Mouse (Mus musculus) hindbrain, embryonic 15.5 days (tissue): Measurements from ENCODE around the gene Zmynd15. TPM values are rescaled to one million over a fixed set of nuclear protein-coding genes. Genes with fewer than 3 reads are reported as not detected.
A peak's percentile ranks its signal among the peaks of the same experiment; 100 is the strongest.
"Not testable (repeated sequence)": the region's sequence is repeated elsewhere in the genome, so short reads cannot be mapped to it uniquely, and the experiment has no call there.

Experiments used
- ATAC-seq: fragments of 200-750 bp; cut with Nextera tagmentation; 2 replicates; pipeline ENCODE4 v1.8.0; 2017; ENCODE audit warnings: low read depth, moderate number of reproducible peaks, moderate TSS enrichment; ENCODE audit not compliant: low FRiP score
- H3K27ac ChIP-seq: fragments of 300-500 bp; sonication (generic); replicated peaks from 2 replicates; pipeline ENCODE4 v1.5.1; 2015; ENCODE audit warnings: mild to moderate bottlenecking, inconsistent platforms
- H3K27me3 ChIP-seq: fragments of 300-500 bp; sonication (generic); 2 replicates; pipeline ENCODE4 v1.6.1; 2015; ENCODE audit warnings: control low read depth, inconsistent platforms
- H3K36me3 ChIP-seq: fragments of 300-500 bp; sonication (generic); 2 replicates; pipeline ENCODE4 v1.6.1; 2015; ENCODE audit warnings: control low read depth, inconsistent platforms
- H3K4me1 ChIP-seq: fragments of 300-500 bp; sonication (generic); replicated peaks from 2 replicates; pipeline ENCODE4 v1.6.1; 2015; ENCODE audit warnings: control low read depth, inconsistent platforms
- H3K4me2 ChIP-seq: fragments of 300-500 bp; sonication (generic); 2 replicates; pipeline ENCODE4 v1.6.1; 2015; ENCODE audit warnings: moderate library complexity, mild to moderate bottlenecking, inconsistent platforms
- H3K4me3 ChIP-seq: fragments of 300-500 bp; sonication (generic); 2 replicates; pipeline ENCODE4 v1.5.1; 2015; ENCODE audit warnings: mild to moderate bottlenecking, inconsistent platforms
- H3K9ac ChIP-seq: fragments of 300-500 bp; sonication (generic); 2 replicates; pipeline ENCODE4 v1.6.1; 2015; ENCODE audit warnings: inconsistent platforms
- H3K9me3 ChIP-seq: fragments of 300-500 bp; sonication (generic); 2 replicates; pipeline ENCODE4 v1.6.1; 2016; ENCODE audit warnings: control low read depth, inconsistent platforms
- WGBS: fragments of 180-500 bp; shearing (Covaris S2); methylation state at CpG from one replicate; pipeline ENCODE4 v1.1.7; 2015; 5-methylcytosine and 5-hydroxymethylcytosine counted together
- polyA plus RNA-seq: library from polyadenylated mRNA; unstranded; fragments of >200 nt; fragmentation: Nextera tagmentation; extraction: Ambion mirVana; gene quantifications from 2 replicates; pipeline ENCODE4 v1.2.1, GENCODE M21; 2015

Gene Zmynd15
- polyA plus RNA-seq = 0.77 and 0.90 TPM in 2 replicates

DNA sequence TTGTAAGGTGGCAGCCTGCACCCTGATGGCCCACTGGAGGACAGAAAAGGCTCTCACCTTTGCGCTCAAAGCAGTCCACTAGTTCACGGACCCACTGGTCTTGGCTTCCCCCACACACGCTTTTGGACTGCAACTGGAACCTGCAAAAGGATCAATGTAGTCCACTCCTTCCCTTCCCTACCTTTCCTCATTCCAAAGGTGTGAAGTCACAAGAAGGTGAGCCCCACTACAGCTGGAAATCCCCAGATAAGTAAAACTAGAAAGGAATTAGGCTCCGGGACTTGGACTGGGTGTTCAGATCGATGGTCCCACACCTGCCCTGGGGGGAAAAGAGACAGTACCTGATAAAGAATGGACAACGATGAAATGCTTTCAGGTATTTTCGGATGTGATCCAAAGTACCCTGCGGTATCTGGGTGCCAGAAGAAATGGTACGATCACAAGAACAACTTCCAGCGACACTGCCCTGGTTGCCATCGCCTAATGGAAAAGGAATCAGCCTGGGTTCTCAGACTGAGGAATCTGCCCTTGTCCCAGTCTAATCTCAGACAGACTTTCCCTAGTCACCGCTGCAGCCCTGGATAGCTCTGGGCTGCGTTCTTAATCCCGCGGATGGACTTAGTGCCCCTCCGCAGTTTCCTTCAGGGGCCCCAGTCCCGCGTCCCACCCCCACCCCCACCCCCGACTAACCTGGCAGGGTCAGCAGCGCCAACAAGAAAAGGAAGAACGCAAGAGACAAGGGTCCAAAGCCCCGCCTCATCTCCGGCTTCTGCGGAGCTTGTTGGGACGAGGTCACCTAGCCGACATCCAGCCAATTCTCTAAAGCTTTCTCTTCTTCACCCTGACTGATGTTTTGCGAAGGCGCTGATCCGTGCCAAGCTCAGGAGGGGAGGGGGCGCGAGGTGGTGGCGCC is at the start of gene Zmynd15:
Gene Zmynd15 (plus strand): TSS at position 746 of the 913 bp plus-strand sequence.
- Histone ChIP-seq H3K27ac (no peak within 1 kb of the TSS), H3K9ac (peak within 1 kb of the TSS; percentile 37; the same call in 1 of the 2 replicates), H3K4me1 (peaks cover 4% of the 10 kb centered on the region; the same call in 1 of the 2 replicates), H3K9me3 (no peaks in the 10 kb centered on the region), H3K36me3 (no peaks in the 10 kb centered on the region), H3K4me2 (peak within 1 kb of the TSS; percentile 72), H3K27me3 (peaks cover 28% of the 10 kb centered on the region), H3K4me3 (peak within 1 kb of the TSS; percentile 40)
- no peak for ATAC-seq
- 20% methylated on average over 31 of the region's 32 CpGs for WGBS

DNA sequence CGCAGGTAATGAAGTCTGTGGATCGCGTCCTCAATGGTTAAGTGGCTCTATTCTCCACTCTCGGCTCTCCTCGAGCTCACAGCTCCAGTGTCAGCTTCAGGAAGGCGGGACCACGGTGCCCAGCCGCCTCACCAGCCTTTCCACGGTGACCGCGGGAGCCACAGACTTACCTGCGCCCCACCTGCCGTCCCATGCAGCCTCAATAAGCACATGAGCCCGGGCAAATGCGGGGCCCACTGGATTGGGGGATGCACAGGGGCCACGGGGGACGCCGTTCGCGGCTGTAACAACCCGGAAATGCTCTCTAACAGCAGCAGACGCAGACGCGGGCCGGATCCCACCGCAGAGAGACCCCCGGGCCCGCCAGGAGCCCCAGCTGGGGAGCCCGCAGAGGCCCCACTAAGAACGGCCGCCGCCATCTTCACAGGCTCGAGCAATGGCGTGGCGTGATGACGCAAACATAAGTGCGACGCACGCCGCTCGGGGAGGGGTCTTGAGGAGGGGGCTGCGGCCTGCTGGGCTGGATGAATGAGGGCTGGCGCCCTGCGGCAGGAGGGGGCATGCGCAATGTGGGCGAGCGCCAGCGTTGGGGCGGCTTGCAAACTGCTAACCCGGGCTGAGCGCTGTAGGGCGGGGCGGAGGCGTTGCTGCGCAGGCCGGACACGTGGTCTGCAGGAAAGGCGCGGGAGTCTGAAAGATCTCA is 49.5 kb upstream of the Zmynd15 start, which contains the start of gene Pelp1:
Gene Pelp1 (minus strand): TSS at position 438 of the 703 bp plus-strand sequence.
- H3K4me1 ChIP-seq = peaks cover 26% of the 10 kb centered on the region
- no peaks in the 10 kb centered on the region for H3K9me3 ChIP-seq
- peak within 1 kb of the TSS; percentile 83 for H3K4me3 ChIP-seq
- ATAC-seq = peak; percentile 99
- H3K27me3 ChIP-seq = no peaks in the 10 kb centered on the region
- peak within 1 kb of the TSS; percentile 72 for H3K27ac ChIP-seq
- H3K36me3 ChIP-seq = 0 out of 2 replicates have a peak, but pooled peaks cover 6% of the 10 kb centered on the region
- peak within 1 kb of the TSS; percentile 83 for H3K4me2 ChIP-seq
- peak within 1 kb of the TSS; percentile 92 for H3K9ac ChIP-seq
- under 1% methylated on average over 59 of the region's 59 CpGs for WGBS

DNA sequence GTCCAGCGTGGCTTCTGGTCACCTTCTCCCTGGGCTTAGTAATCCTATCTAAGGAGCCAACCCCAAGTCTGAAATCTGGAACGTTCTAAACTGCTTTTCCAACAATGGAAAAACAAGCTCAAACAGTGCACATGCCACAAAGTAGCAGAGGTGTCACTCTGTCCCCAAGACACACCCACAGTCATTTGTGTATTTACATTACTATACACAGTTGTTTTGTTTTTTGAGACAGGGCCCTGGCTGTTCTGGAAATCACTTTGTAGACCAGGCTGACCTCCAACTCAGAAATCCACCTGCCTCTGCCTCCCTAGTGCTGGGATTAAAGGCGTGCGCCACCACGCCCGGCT is 49.0 kb upstream of the Zmynd15 start:
- no peak for ATAC-seq
- peak overlapping the region; percentile 83 for H3K4me3 ChIP-seq
- H3K4me1 ChIP-seq = peaks cover 26% of the 10 kb centered on the region
- H3K27ac ChIP-seq = peak overlapping the region; percentile 72; the same call in 1 of the 2 replicates
- H3K36me3 ChIP-seq = 0 out of 2 replicates have a peak, but pooled peaks cover 3% of the 10 kb centered on the region
- 64% methylated on average over 6 of the region's 6 CpGs for WGBS
- no peaks in the 10 kb centered on the region for H3K27me3 ChIP-seq
- H3K4me2 ChIP-seq = peak overlapping the region; percentile 83
- H3K9me3 ChIP-seq = no peaks in the 10 kb centered on the region
- H3K9ac ChIP-seq = peak overlapping the region; percentile 92

DNA sequence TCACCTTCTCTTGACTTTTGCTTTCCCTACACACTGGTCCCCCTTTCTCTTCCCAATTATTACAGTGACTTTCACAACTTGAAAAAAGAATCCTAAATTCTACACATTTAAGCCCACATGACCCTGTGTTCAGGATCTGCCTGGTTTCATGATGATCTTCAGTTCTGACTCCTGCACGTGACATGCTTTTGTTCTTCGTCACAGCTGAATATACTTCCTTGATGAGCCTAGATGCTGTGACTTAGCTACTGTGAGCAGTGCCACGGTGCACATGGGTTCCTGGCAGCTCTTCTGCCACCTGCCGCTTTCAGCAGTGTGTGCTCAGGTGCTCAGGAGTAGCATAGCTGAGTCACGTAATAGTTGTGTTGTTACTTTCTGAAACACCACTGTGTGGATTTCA is 46.6 kb upstream of the Zmynd15 start:
- 77% methylated on average over 5 of the region's 5 CpGs for WGBS
- Histone ChIP-seq H3K36me3 (no peaks in the 10 kb centered on the region), H3K27ac (no peak overlapping the region), H3K4me3 (no peak overlapping the region), H3K9ac (no peak overlapping the region), H3K9me3 (no peaks in the 10 kb centered on the region), H3K27me3 (no peaks in the 10 kb centered on the region), H3K4me1 (peaks cover 21% of the 10 kb centered on the region), H3K4me2 (no peak overlapping the region)
- no peak for ATAC-seq

DNA sequence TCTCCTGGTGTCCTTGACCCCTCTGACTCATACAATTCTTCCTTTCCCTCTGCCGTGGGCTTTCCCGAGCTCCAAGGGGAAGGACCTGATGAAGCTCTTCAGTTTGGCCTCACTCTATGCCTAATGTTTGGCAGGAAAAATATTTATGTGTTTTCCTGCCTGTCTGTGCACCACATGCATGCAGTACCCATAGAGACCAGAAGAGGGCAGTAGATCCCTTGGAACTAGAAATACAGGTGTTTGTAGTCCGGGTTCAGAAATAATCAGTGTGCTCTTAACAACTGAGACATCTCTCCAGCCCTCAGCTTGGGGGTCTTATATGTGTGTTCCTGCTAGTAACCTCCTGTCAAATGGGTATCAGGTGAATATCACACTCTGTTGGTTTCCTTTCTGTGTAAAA is 45.3 kb upstream of the Zmynd15 start:
- WGBS = 4% methylated on average over 3 of the region's 3 CpGs
- no peak overlapping the region for H3K27ac ChIP-seq
- H3K36me3 ChIP-seq = no peaks in the 10 kb centered on the region
- H3K9me3 ChIP-seq = no peaks in the 10 kb centered on the region
- H3K9ac ChIP-seq = no peak overlapping the region
- no peak overlapping the region for H3K4me3 ChIP-seq
- no peaks in the 10 kb centered on the region for H3K27me3 ChIP-seq
- peaks cover 8% of the 10 kb centered on the region for H3K4me1 ChIP-seq
- ATAC-seq = no peak
- no peak overlapping the region for H3K4me2 ChIP-seq

DNA sequence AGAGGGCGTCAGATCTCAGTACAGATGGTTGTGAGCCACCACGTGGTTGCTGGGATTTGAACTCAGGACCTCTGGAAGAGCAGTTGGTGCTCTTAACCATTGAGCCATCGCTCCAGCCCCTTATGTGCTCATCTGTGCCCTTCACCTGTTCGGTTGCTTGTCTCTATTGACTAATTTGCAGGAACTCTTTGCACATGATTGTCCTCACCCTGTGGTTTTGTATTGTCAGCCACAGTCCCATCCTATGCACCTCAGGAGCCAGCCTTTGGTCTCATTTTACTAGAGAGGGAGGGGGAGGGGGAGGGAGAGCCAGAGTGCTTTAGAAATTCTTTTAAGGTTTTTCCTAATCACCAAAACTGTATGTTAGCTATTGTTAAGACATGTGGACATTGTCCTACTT is 41.0 kb upstream of the Zmynd15 start:
- Histone ChIP-seq H3K4me1 (no peaks in the 10 kb centered on the region), H3K4me2 (no peak overlapping the region), H3K9ac (no peak overlapping the region), H3K36me3 (no peaks in the 10 kb centered on the region), H3K4me3 (no peak overlapping the region), H3K27me3 (no peaks in the 10 kb centered on the region), H3K27ac (no peak overlapping the region), H3K9me3 (no peaks in the 10 kb centered on the region)
- ATAC-seq = no peak
- 65% methylated on average over 4 of the region's 4 CpGs for WGBS

DNA sequence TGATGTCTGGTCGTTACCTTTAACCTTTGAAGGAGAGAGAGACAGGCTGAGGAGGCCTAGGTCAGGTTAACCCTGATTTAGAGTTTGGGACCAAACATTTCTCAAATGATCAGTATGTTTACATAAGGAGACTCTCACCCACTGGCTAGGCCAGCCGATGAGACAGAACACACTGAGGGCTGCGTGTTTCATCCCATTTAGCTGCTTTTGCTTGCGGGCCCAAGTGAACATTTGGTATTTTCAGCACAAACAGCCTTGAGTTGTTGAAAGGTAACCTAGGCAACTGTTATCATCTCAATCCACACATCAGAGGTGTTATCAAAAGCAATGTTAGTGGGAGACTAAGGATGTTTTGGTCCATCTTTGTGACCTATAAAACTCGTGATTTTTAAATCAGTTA is 39.7 kb upstream of the Zmynd15 start:
- Histone ChIP-seq H3K27me3 (no peaks in the 10 kb centered on the region), H3K4me1 (no peaks in the 10 kb centered on the region), H3K27ac (no peak overlapping the region), H3K4me2 (no peak overlapping the region), H3K4me3 (no peak overlapping the region), H3K9me3 (no peaks in the 10 kb centered on the region), H3K9ac (no peak overlapping the region), H3K36me3 (no peaks in the 10 kb centered on the region)
- 75% methylated on average over 5 of the region's 5 CpGs for WGBS
- ATAC-seq = no peak

DNA sequence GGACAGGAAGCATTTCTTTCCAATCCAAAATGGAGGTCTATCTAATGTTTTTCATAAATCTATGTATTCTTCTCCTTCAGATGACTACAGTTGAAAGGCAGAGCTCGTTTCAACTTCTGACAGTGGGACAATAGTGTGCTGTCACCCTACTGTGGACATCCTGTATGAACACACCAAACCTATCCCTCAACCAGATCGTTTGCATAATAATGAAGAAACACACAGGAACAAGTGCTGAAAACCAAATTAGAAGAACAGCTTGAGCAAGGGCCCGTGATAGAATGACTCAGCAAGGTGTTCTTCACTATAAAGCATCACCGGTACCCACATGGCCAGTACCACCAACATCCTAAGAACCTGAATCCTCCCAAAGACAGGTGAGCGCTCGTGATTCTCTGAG is 32.6 kb upstream of the Zmynd15 start:
- H3K27ac ChIP-seq, H3K4me2 ChIP-seq, H3K27me3 ChIP-seq, H3K9me3 ChIP-seq, ATAC-seq, H3K36me3 ChIP-seq, H3K9ac ChIP-seq, H3K4me3 ChIP-seq: not testable (repeated sequence)
- peaks cover 11% of the 10 kb centered on the region for H3K4me1 ChIP-seq
- 65% methylated on average over 6 of the region's 6 CpGs for WGBS

DNA sequence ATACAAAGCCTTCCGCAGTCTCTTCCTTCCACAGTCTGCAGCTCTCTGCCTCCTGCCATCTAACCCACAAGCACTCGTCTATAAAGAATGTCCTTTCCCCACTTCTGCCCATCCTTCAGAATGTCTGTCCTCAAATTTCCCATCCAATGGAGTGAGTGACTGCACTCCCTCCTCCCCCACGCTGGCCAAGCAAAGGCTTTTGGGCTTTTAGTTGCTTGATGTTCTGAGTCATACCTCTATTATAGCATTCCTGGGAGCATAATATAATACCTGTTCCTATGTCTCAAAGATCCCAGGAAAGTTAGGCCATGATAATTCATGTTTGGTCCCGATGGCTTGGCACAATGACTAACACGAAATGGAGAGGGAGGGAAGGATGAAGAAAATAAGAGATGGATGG is 27.7 kb upstream of the Zmynd15 start:
- 22% methylated on average over 5 of the region's 5 CpGs for WGBS
- ATAC-seq = no peak
- Histone ChIP-seq H3K4me2 (peak overlapping the region; percentile 78), H3K27me3 (no peaks in the 10 kb centered on the region), H3K4me3 (peak overlapping the region; percentile 82), H3K9me3 (no peaks in the 10 kb centered on the region), H3K4me1 (peaks cover 36% of the 10 kb centered on the region), H3K36me3 (peaks cover 7% of the 10 kb centered on the region), H3K9ac (peak overlapping the region; percentile 15; the same call in 1 of the 2 replicates), H3K27ac (peak overlapping the region; percentile 93)

DNA sequence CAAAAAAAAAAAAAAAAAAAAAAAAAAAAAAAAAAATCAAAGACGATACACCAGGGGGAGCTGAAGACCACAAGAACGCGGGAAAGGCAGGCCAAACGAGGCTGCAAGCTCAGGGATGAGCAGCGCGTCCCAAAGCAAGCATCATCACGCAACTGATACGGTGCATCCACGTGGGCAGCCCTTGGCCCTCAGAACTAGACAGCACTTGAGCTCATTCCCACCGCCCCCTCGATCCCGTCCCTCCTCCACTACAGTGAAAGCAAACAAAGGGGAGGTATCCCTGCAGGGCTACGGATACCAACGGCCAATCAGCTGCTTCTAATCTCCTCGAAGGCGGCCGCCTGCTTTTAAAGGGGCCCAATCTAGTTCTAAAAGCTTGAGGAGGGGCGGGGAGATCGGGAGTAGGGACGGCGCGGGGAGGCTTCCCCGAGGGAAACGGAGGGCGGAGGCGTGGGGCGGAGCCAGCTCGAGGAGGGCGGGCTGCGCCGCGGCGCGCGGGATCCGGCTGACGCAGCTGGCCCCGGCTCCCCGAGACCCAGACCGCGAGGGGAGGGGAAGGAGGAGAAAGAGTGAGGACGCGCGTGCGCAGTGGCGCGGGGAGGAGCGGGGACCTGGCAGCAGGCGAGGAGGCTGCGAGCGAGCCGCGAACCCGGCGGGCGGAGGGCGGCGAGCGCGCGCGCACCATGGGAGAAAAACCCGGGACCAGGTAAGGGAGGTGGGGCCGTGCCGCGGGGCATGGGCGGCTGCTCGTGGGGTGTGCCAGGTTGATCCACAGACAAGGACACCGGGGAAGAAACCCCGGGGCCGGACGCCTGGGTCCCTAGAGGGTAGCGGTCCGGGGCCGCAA is 27.0 kb upstream of the Zmynd15 start, which contains the start of gene Arrb2:
Gene Arrb2 (plus strand): TSS at position 588 of the 847 bp plus-strand sequence.
- peaks cover 13% of the 10 kb centered on the region for H3K36me3 ChIP-seq
- H3K4me3 ChIP-seq = peak within 1 kb of the TSS; percentile 82
- peak within 1 kb of the TSS; percentile 93 for H3K27ac ChIP-seq
- H3K9ac ChIP-seq = peak within 1 kb of the TSS; percentile 90
- no peaks in the 10 kb centered on the region for H3K9me3 ChIP-seq
- under 1% methylated on average over 68 of the region's 75 CpGs for WGBS
- H3K4me2 ChIP-seq = peak within 1 kb of the TSS; percentile 78
- H3K4me1 ChIP-seq = peaks cover 36% of the 10 kb centered on the region
- H3K27me3 ChIP-seq = no peaks in the 10 kb centered on the region
- peak; percentile 97 for ATAC-seq

DNA sequence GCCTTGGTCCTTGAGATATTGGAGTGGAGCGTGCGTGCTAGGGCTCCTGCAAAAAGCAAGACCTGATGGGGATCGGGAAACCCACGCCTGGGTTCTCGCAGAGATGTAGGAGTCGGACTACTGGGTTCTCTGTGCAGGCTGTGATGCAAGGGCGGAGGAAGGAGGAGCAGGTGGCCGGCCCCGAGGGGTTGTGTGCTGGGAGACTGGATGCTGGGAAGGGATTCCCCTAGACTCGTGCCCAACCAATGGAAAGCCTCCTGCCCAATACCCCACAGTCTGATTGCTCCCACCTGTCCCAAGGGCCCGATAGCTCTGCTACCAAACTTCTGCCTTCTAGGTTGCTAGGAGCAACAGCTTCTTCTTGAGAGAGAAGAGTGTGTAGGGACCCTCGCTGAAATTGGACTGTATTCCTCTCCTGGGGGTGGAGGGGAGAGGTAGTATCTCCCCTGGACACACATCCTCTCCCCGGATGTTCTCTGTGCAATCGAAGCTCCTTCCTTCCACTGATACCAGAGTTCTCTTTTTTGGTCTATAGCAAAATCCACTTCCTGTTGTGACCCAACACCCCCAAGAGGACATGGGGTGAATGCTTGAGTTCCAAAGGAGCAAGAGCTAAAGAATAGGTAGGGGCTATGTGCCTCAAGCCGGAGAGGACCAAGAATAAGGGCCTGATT is 26.2 kb upstream of the Zmynd15 start:
- Histone ChIP-seq H3K9me3 (no peaks in the 10 kb centered on the region), H3K4me2 (peak overlapping the region; percentile 78), H3K36me3 (peaks cover 20% of the 10 kb centered on the region), H3K4me1 (peaks cover 36% of the 10 kb centered on the region), H3K27me3 (no peaks in the 10 kb centered on the region), H3K4me3 (peak overlapping the region; percentile 82), H3K27ac (peak overlapping the region; percentile 93), H3K9ac (peak overlapping the region; percentile 90)
- 6% methylated on average over 15 of the region's 15 CpGs for WGBS
- no peak; the same call in none of the 2 replicates for ATAC-seq
